Comparison of ENCODE assay signal across 22 mouse cellular contexts in the genomic region with DNA sequence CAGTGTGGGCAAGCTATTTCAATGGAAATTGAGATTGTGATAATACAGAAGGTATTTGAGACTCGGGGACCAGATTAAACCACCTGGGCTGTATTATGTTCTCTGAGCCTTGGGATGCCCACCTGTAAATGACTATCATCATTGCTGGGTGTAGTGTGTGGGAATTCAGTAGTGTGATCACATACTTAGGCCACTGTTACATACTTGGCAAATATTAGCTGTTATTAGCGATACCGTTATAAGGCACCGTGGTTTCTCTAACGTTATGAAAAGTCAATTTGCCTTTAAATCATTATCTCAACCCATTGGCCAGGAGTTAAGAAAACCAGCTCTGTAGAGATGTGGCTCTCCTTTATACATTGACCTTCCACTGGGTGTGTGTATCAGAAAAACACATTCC.
DNase-seq lines count a peak whose midpoint lies in the region; ATAC-seq and TF ChIP-seq lines count a peak whose summit lies in the region.
"Had no signal": no experiment of that assay in that cellular context is flagged by ENCODE, and none has a peak within 500 bp of the region (broad histone marks: within the 10 kb centered on the region; RNA-seq: fewer than 3 reads in every experiment).

No protein-coding gene starts in this region.

- TF ChIP-seq CTCF in stomach, postnatal 0 days (IDR thresholded peaks at IDR 0.05; ENCODE audit: low read depth): no peak

- no peak overlapping the region for H3K4me2 ChIP-seq in stomach, embryonic 14.5 days (replicated peaks; ENCODE audit: low read depth, low read length)
- no peak overlapping the region for H3K4me2 ChIP-seq in stomach, embryonic 15.5 days
- H3K4me2 ChIP-seq in stomach, embryonic 16.5 days (ENCODE audit: low read depth, low read length): no peak overlapping the region
- H3K4me2 ChIP-seq in stomach, postnatal 0 days (replicated peaks; ENCODE audit: low read depth): no peak overlapping the region
- H3K4me2 ChIP-seq in forebrain, embryonic 13.5 days: no peak overlapping the region
- H3K4me2 ChIP-seq in liver, embryonic 12.5 days: no peak overlapping the region

- H3K4me1 ChIP-seq in stomach, embryonic 14.5 days (ENCODE audit: control insufficient read depth, insufficient read depth, low read length): 0 out of 2 replicates have a peak, but pooled peaks cover 2% of the 10 kb centered on the region
- H3K4me1 ChIP-seq in stomach, embryonic 15.5 days: no peaks in the 10 kb centered on the region
- H3K4me1 ChIP-seq in stomach, embryonic 16.5 days (ENCODE audit: control insufficient read depth, insufficient read depth, low read length): no peaks in the 10 kb centered on the region; the same call in 1 of the 2 replicates
- no peaks in the 10 kb centered on the region for H3K4me1 ChIP-seq in stomach, postnatal 0 days (replicated peaks; ENCODE audit: control insufficient read depth, insufficient read depth)
- 0 out of 2 replicates have a peak, but pooled peaks cover 5% of the 10 kb centered on the region for H3K4me1 ChIP-seq in forebrain, embryonic 13.5 days
- no peaks in the 10 kb centered on the region for H3K4me1 ChIP-seq in liver, embryonic 12.5 days

- H3K36me3 ChIP-seq in stomach, embryonic 14.5 days (ENCODE audit: control insufficient read depth, insufficient read depth, low read length): no peaks in the 10 kb centered on the region
- H3K36me3 ChIP-seq in stomach, embryonic 15.5 days: no peaks in the 10 kb centered on the region
- H3K36me3 ChIP-seq in stomach, embryonic 16.5 days (ENCODE audit: control insufficient read depth, insufficient read depth, low read length): no peaks in the 10 kb centered on the region
- H3K36me3 ChIP-seq in stomach, postnatal 0 days (ENCODE audit: control insufficient read depth, insufficient read depth, low read length): no peaks in the 10 kb centered on the region
- H3K36me3 ChIP-seq in forebrain, embryonic 13.5 days (ENCODE audit: poor library complexity, severe bottlenecking): 0 out of 2 replicates have a peak, but pooled peaks cover 4% of the 10 kb centered on the region
- no peaks in the 10 kb centered on the region for H3K36me3 ChIP-seq in liver, embryonic 12.5 days
- H3K36me3 ChIP-seq: G1E had no signal

- no peaks in the 10 kb centered on the region for H3K27me3 ChIP-seq in stomach, embryonic 14.5 days (ENCODE audit: control insufficient read depth, insufficient read depth, low read length)
- H3K27me3 ChIP-seq in stomach, embryonic 15.5 days (replicated peaks): no peaks in the 10 kb centered on the region
- H3K27me3 ChIP-seq in stomach, embryonic 16.5 days (ENCODE audit: control insufficient read depth, insufficient read depth, low read length): no peaks in the 10 kb centered on the region
- H3K27me3 ChIP-seq in stomach, postnatal 0 days (ENCODE audit: control insufficient read depth, insufficient read depth, low read length): no peaks in the 10 kb centered on the region
- H3K27me3 ChIP-seq in forebrain, embryonic 13.5 days: no peaks in the 10 kb centered on the region
- H3K27me3 ChIP-seq in liver, embryonic 12.5 days (replicated peaks): no peaks in the 10 kb centered on the region
- H3K27me3 ChIP-seq: CH12.LX, Patski had no signal

- no peak overlapping the region for H3K27ac ChIP-seq in stomach, embryonic 14.5 days (ENCODE audit: low read length)
- H3K27ac ChIP-seq in stomach, embryonic 15.5 days: no peak overlapping the region
- H3K27ac ChIP-seq in stomach, embryonic 16.5 days (ENCODE audit: low read length): no peak overlapping the region
- no peak overlapping the region for H3K27ac ChIP-seq in stomach, postnatal 0 days (replicated peaks)
- H3K27ac ChIP-seq in forebrain, embryonic 13.5 days: no peak overlapping the region
- no peak overlapping the region for H3K27ac ChIP-seq in liver, embryonic 12.5 days

- 0 out of 2 replicates have a peak, but pooled peaks have one; percentile 54 for ATAC-seq in stomach, embryonic 14.5 days (ENCODE audit: insufficient number of reproducible peaks, insufficient read depth, low FRiP score, low read depth)
- peak; percentile 66; the same call in 1 of the 2 replicates for ATAC-seq in stomach, embryonic 15.5 days (ENCODE audit: insufficient read depth, low FRiP score, low read depth)
- ATAC-seq in stomach, embryonic 16.5 days (ENCODE audit: insufficient read depth, low FRiP score): peak; percentile 40; the same call in 1 of the 2 replicates
- 0 out of 2 replicates have a peak, but pooled peaks have one; percentile 35 for ATAC-seq in stomach, postnatal 0 days (ENCODE audit: low FRiP score, low TSS enrichment)
- no peak for ATAC-seq in forebrain, embryonic 13.5 days
- ATAC-seq in liver, embryonic 12.5 days: no peak
- ATAC-seq in granulocyte monocyte progenitor cell, adult 5-6 weeks (replicated peaks; ENCODE audit: poor library complexity, severe bottlenecking): no peak
- ATAC-seq: activated CD4-positive, CD25-positive, alpha-beta regulatory T cell, adult 4 months; CD4-positive, CD25-positive, alpha-beta regulatory T cell, adult 4 months; Patski had no signal

- no peak overlapping the region for H3K9ac ChIP-seq in stomach, embryonic 14.5 days (replicated peaks; ENCODE audit: low read depth, low read length)
- no peak overlapping the region for H3K9ac ChIP-seq in stomach, embryonic 15.5 days
- no peak overlapping the region for H3K9ac ChIP-seq in stomach, embryonic 16.5 days (ENCODE audit: low read length)
- no peak overlapping the region for H3K9ac ChIP-seq in stomach, postnatal 0 days (ENCODE audit: low read length)
- no peak overlapping the region for H3K9ac ChIP-seq in forebrain, embryonic 13.5 days
- H3K9ac ChIP-seq in liver, embryonic 12.5 days: no peak overlapping the region

- TF ChIP-seq EP300 in stomach, postnatal 0 days (optimal IDR thresholded peaks at IDR 0.05): no peak

- no peaks in the 10 kb centered on the region for H3K9me3 ChIP-seq in stomach, embryonic 14.5 days (ENCODE audit: control insufficient read depth, low read depth, low read length)
- no peaks in the 10 kb centered on the region for H3K9me3 ChIP-seq in stomach, embryonic 15.5 days
- no peaks in the 10 kb centered on the region for H3K9me3 ChIP-seq in stomach, embryonic 16.5 days (replicated peaks; ENCODE audit: control insufficient read depth, low read length)
- no peaks in the 10 kb centered on the region for H3K9me3 ChIP-seq in stomach, postnatal 0 days (ENCODE audit: control insufficient read depth, low read length)
- no peaks in the 10 kb centered on the region for H3K9me3 ChIP-seq in forebrain, embryonic 13.5 days (replicated peaks)
- no peaks in the 10 kb centered on the region for H3K9me3 ChIP-seq in liver, embryonic 12.5 days (replicated peaks)

- no peak overlapping the region for H3K4me3 ChIP-seq in stomach, embryonic 14.5 days (ENCODE audit: low read depth, low read length)
- H3K4me3 ChIP-seq in stomach, embryonic 15.5 days (replicated peaks): no peak overlapping the region
- no peak overlapping the region for H3K4me3 ChIP-seq in stomach, embryonic 16.5 days (replicated peaks; ENCODE audit: low read length)
- H3K4me3 ChIP-seq in stomach, postnatal 0 days (ENCODE audit: low read depth, low read length): no peak overlapping the region
- no peak overlapping the region for H3K4me3 ChIP-seq in forebrain, embryonic 13.5 days
- no peak overlapping the region for H3K4me3 ChIP-seq in liver, embryonic 12.5 days

- WGBS in stomach, embryonic 14.5 days: 77% methylated on average over 5 of the region's 5 CpGs
- 71% methylated on average over 5 of the region's 5 CpGs for WGBS in stomach, embryonic 15.5 days
- WGBS in stomach, embryonic 16.5 days: 70% methylated on average over 5 of the region's 5 CpGs
- 64% methylated on average over 5 of the region's 5 CpGs for WGBS in stomach, postnatal 0 days
- 95% methylated on average over 5 of the region's 5 CpGs for WGBS in forebrain, embryonic 13.5 days
- WGBS in liver, embryonic 12.5 days (ENCODE audit: insufficient replicate concordance): 78% methylated on average over 5 of the region's 5 CpGs

- no peak for DNase-seq in stomach, postnatal 0 days (ENCODE audit: low spot score)
- no peak for DNase-seq in kidney, postnatal 25 days
- DNase-seq: adrenal gland, adult 2 months; adrenal gland, adult 8-10 months; adrenal gland, postnatal 10 days; adrenal gland, postnatal 14 days; adrenal gland, postnatal 25 days; adrenal gland, postnatal 36 days; B cell, adult 2 months; cerebellum, adult 11 months; cerebellum, adult 11-12 months had no signal

Comparison
In these comparisons a context has a peak if more than half of its experiments do, and no peak if none do; other contexts are left out.
1. ATAC-seq: peak in stomach, embryonic 14.5 days (single experiment), stomach, embryonic 15.5 days (single experiment), stomach, embryonic 16.5 days (single experiment) and stomach, postnatal 0 days (single experiment); none in forebrain, embryonic 13.5 days (single experiment), liver, embryonic 12.5 days (single experiment) and granulocyte monocyte progenitor cell, adult 5-6 weeks (single experiment).